Mouse (Mus musculus) small intestine, adult 2 months (tissue): ENCODE measurements at regions not wholly inside any gene's neighbourhood (a gene's known extent, or its start where the extent isn't known, plus 50 kb on each side); places are given as distances from the start of the nearest gene placed in this dataset.

ENCODE experiments used
- CTCF ChIP-seq: fragments of 200-500 bp; IDR thresholded peaks from 2 replicates; pipeline ENCODE4 v1.5.1; 2012; ENCODE audit warnings: low read depth, mild to moderate bottlenecking, control low read depth, inconsistent platforms, low read length, moderate library complexity, mixed read lengths; ENCODE audit not compliant: insufficient replicate concordance, insufficient read length; ENCODE audit errors: extremely low read depth
- POLR2A ChIP-seq: fragments of 200-500 bp; IDR thresholded peaks from 2 replicates; pipeline ENCODE4 v1.6.1; 2012; ENCODE audit warnings: low read depth, mild to moderate bottlenecking, control low read depth, inconsistent platforms, low read length, moderate library complexity

- no peak for TF ChIP-seq POLR2A
- no peak for TF ChIP-seq CTCF
Measured at GRCm38 (mm10) chr9:69669611-69670550, 90.9 kb downstream of the Foxb1 start.
